Mouse (Mus musculus) cerebellum, adult 9-11 months (tissue): ENCODE measurements at regions not wholly inside any gene's neighbourhood (a gene's known extent, or its start where the extent isn't known, plus 50 kb on each side); places are given as distances from the start of the nearest gene placed in this dataset.

Experiments
- DNase-seq: peaks from one replicate; pipeline ENCODE4 v3.0.0; 2022

DNA sequence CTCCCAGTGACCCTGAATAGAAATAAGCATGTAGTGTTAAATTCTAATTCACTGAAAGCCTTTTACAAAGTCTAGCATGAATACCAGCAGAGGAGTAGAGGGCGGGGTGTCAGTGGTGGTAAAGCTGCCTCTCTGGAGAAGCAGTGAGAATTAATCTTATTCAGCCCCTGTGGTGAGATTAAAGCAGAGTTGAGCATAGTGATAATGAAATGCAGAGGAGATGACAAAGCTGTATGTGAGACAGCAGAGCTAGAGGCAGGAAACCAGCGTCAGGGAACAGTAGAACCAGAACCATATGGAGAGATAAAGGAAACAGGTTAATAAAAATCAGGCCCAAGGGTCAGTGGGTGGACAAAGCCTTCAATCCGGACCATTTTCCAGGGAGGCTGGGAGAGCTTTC lies 1827.2 kb downstream of the Poteg start:
- DNase-seq = no peak

DNA sequence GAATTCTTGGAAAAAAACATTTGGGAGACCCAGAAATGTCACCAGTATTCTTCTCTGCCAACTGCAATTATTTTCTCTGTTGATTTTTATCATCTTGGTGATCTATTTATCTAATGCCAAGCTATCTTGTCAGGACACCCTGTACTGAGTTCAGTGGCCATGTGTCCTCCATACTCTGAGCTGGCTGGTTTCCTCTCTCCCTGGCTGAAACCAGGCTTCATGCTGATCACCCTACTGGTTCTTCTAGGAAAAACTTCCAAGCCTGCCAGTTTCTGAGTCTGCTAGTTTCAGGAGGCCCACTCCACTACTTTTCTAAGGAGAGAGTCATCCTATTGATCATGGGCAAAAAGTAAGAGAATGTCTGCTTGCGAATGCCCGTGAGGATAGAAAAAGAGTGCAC lies 1831.2 kb downstream of the Poteg start:
- DNase-seq = peak; percentile 36

DNA sequence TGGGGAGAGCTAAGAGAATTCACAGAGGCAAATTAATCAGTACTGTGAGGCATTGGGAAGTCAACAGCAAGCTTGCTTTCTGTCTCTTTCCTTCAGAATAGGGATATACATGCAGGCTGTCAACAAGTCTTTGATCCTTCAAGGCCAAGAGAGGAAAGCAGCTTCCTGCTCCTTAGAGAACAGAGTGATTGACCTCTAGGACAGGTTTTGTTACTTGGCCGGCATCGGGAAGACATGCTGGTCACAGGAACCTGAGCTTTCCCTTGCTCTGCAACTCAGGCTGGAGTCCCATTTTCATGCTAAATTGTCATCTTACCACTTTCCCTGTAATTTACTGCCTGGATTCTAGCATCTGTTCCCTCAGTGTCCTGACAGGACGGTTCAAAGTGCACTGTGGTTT lies 1831.8 kb downstream of the Poteg start:
- DNase-seq = no peak

DNA sequence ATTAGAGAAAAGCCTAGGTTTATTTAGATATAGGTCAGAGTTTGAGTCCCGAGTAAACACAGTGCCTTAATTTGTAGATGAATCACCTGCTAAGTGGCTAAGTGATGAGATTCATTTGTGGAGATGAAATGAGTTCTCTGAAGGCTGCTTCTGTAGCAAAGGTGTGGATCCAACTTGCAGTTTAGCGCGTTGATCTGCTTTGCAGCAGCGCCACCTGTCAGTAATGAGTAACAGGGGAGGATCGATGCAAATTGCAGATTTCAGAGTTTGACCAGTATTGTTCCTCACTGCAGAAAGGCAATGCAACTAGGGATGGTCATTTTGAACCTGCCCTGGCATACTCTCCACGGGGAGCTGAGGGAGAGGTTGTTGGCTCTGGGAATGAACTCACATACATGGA lies 1842.9 kb downstream of the Poteg start:
- peak; percentile 8 for DNase-seq
